Mouse (Mus musculus): ENCODE data around the gene Exosc3. TPM values are rescaled to one million over a fixed set of nuclear protein-coding genes. Genes with fewer than 3 reads are reported as not detected.

The Exosc3 gene
- polyA plus RNA-seq, 1 experiment from 2014 or later = 74.0 TPM

GRCm38 (mm10) chr4:45271041-45271452 lies 71.5 kb downstream of the Exosc3 start:
- Histone ChIP-seq H3K27me3 (no peaks in the 10 kb centered on the region), H3K27ac (peak overlapping the region; percentile 22; the same call in 1 of the 2 replicates), H3K4me2 (replicated peaks) (0 out of 2 replicates have a peak overlapping the region, but pooled peaks have one; percentile 21), H3K36me3 (no peaks in the 10 kb centered on the region), H3K9me3 (no peaks in the 10 kb centered on the region), H3K4me1 (peaks cover 9% of the 10 kb centered on the region; the same call in 1 of the 2 replicates), H3K9ac (0 out of 2 replicates have a peak overlapping the region, but pooled peaks have one; percentile 13), H3K4me3 (no peak overlapping the region)
- WGBS = 72% methylated on average over 10 of the region's 10 CpGs
- peak; percentile 80 for ATAC-seq (ENCODE audit: low FRiP score, low read depth)

DNA sequence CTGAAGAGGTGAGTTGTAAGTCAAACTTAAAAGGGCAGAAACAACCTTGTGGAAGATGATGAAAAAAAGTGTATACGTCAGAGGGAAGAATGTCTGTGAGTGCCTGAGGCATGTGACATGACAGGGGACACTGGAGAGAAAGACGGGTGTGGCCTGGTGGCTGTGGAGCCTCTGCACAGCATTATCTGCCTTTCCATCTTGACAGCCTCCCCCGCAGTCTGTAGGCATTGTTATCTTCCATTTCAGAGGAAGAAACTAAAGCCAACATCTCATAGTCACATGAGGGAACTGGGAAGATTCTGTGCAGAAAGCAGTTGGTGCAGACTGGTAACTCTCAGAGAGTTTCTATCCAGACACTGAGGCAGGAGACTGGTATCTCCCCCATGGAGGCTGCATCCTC lies 74.6 kb downstream of the Exosc3 start:
- no peaks in the 10 kb centered on the region for H3K27me3 ChIP-seq
- WGBS = 76% methylated on average over 3 of the region's 3 CpGs
- no peak overlapping the region for H3K4me3 ChIP-seq
- no peak overlapping the region for H3K27ac ChIP-seq
- H3K36me3 ChIP-seq = no peaks in the 10 kb centered on the region
- no peak for ATAC-seq (ENCODE audit: low FRiP score, low read depth)
- peaks cover 9% of the 10 kb centered on the region; the same call in 1 of the 2 replicates for H3K4me1 ChIP-seq
- H3K9ac ChIP-seq = no peak overlapping the region
- no peak overlapping the region for H3K4me2 ChIP-seq (replicated peaks)
- no peaks in the 10 kb centered on the region for H3K9me3 ChIP-seq

Other genes with a start within 250 kb of the Exosc3 start
- gene Tomm5, start 234.6 kb downstream of the Exosc3 start, polyA plus RNA-seq (2015; fragmentation: Nextera tagmentation; extraction: Ambion mirVana) = 213 and 223 TPM in 2 replicates
- gene Frmpd1, start 157.9 kb downstream of the Exosc3 start, polyA plus RNA-seq (2015; fragmentation: Nextera tagmentation; extraction: Ambion mirVana) = 2.8 and 4.6 TPM in 2 replicates
- gene Trmt10b, start 45.6 kb downstream of the Exosc3 start, polyA plus RNA-seq (2015; fragmentation: Nextera tagmentation; extraction: Ambion mirVana) = 19.9 TPM in 2 replicates
- 12.9 and 13.8 TPM in 2 replicates for gene Dcaf10, start 631 bp downstream of the Exosc3 start, polyA plus RNA-seq (2015; fragmentation: Nextera tagmentation; extraction: Ambion mirVana)
- 53.9 and 68.1 TPM in 2 replicates for gene Slc25a51, start 66.0 kb upstream of the Exosc3 start, polyA plus RNA-seq (2015; fragmentation: Nextera tagmentation; extraction: Ambion mirVana)
- 3.9 TPM in 2 replicates for gene Shb, start 189.7 kb upstream of the Exosc3 start, polyA plus RNA-seq (2015; fragmentation: Nextera tagmentation; extraction: Ambion mirVana)

Data from limb, embryonic 13.5 days (tissue).